Mouse (Mus musculus) G1E-ER4 (cell line): ENCODE results near the gene Prl8a9. TPM values are rescaled to one million over a fixed set of nuclear protein-coding genes. Genes with fewer than 3 reads are reported as not detected.

Experiments
- GATA1 ChIP-seq: IDR thresholded peaks from one replicate; pipeline ENCODE4 v1.8.0; 2012; ENCODE audit warnings: low read length, inconsistent platforms
- polyA plus RNA-seq: library from polyadenylated mRNA; stranded (reverse); fragments of >175 nt; gene quantifications from 2 replicates; pipeline ENCODE4 v1.2.3, GENCODE M21; 2012

The Prl8a9 gene
- not detected in 2 replicates for polyA plus RNA-seq

DNA sequence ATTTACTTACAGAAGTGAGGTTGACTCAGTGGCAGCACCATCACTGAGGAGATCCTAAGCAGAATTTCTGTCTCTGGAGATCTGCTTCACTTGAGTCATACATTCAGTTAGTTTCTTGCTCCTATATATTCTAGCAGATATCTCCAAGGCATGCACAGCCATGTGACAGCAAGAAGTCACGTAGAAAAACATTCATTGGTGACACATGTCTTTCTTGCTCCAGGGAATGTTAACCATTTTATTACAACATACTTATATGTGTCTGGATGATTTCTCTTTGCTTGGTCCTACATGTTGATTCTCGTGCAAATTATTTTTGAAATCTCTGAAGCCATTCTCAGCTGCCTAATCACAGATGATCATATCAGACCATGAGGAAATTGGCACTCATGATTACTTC lies at the start of gene Prl8a9:
Gene Prl8a9, minus strand, starts transcription at position 101 of the 400 bp plus-strand sequence.
- no peak for TF ChIP-seq GATA1

DNA sequence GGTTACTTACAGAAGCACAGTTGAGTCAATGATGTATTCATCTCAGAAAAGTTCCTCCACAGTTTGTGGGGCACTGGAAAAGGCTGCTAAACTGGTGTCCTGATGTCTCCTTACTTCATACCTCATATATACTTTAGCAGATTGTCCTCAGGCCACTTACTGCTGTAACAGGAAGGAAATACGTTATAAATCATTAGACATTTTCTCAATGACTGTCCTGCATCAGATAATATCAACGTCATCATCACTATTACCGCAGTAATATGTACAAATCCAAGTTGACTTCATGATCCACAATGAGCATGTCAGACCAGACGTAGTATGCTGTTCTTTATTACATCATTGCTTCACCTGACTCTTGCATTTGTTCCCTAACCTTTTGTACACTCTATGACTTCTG lies 46.1 kb upstream of the Prl8a9 start, which contains the start of gene Prl7b1:
Gene Prl7b1, minus strand, starts transcription at position 101 of the 400 bp plus-strand sequence.
- TF ChIP-seq GATA1: no peak

DNA sequence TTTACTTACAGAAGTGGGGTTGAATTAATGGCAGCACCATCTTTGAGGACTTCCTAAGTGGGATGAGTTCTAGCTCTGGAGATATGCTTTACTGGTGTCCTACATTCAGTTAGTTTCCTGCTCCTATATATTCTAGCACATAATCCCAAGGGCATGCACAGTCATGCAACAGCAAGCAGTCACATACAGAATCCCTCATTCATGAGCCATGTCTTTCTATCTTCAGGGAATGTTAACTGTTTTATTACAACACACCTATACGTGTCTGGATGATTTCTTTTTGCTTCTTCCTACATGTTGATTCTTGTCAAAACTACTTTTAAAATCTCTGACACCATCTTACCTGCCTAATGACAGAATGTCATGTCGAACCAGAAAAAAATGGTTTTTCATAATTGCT lies 17.7 kb upstream of the Prl8a9 start, which contains the start of gene Prl8a1:
Gene Prl8a1, minus strand, starts transcription at position 101 of the 400 bp plus-strand sequence.
- TF ChIP-seq GATA1: no peak

DNA sequence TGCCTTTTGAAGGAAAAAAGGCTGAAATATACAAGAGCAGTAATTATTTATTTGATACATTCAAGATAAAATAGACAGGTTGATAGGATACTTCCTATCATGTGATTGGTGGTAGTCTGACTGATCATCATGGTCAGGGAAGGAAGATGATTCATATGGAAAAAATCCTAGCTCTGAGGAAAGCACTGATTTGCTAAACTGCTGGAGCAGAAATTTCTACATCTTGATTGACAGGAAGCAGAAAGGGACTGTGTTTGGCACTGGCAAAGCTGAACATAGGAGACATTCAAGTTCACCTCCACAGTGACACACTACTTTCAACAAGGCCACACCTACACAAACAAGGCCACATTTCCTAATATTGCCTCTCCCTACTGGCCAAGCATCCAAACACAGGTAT lies 11.1 kb downstream of the Prl8a9 start:
- TF ChIP-seq GATA1: no peak

DNA sequence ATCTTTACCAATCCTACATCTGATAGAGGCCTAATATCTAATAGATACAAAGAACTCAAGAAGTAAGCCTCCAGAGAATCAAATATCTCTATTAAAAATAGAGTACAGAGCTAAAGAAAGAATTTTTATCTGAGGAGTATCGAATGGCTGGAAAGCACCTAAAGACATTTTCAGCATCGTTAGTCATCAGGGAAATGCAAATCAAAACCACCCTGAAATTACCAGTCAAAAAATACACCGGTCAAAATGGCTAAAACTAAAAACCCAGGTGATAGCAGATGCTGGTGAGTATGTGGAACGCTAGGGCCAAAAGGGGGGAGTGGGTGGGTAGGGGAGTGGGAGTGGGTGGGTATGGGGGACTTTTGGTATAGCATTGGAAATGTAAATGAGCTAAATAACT lies 41.2 kb downstream of the Prl8a9 start:
- no peak for TF ChIP-seq GATA1

DNA sequence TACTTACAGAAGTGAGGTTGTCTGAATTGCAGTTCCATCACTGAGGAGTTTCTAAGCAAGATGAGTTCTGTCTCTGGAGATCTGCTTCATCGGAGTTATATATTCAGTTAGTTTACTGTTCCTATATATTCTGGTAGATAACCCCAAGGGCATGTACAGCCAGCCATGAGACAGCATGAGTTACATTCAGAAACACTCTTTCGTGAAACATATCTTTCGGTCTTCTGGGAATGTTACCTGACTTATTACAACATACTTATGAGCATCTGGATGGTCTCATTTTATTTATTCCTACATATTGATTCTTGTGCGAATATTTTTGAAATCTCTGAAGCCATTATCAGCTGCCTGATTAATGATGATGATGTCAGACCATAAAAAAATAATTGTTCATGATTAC lies 51.3 kb downstream of the Prl8a9 start, which contains the start of gene Prl8a8:
Gene Prl8a8, minus strand, starts transcription at position 101 of the 400 bp plus-strand sequence.
- TF ChIP-seq GATA1: no peak

Other genes starting within 250 kb of the Prl8a9 start
- gene Prl8a2, start 218.9 kb downstream of the Prl8a9 start, polyA plus RNA-seq: not detected in 2 replicates
- gene Prl2b1, start 173.8 kb downstream of the Prl8a9 start, polyA plus RNA-seq: not detected in 2 replicates
- not detected in 2 replicates for gene Prl8a6, start 125.9 kb downstream of the Prl8a9 start, polyA plus RNA-seq
- gene Prl8a8, start 51.4 kb downstream of the Prl8a9 start, polyA plus RNA-seq: not detected in 2 replicates
- not detected in 2 replicates for gene Prl8a1, start 17.6 kb upstream of the Prl8a9 start, polyA plus RNA-seq
- gene Prl7b1, start 46.0 kb upstream of the Prl8a9 start, polyA plus RNA-seq: not detected in 2 replicates
- not detected in 2 replicates for gene Prl7a1, start 77.9 kb upstream of the Prl8a9 start, polyA plus RNA-seq
- gene Prl7a2, start 103.4 kb upstream of the Prl8a9 start, polyA plus RNA-seq: not detected in 2 replicates
- gene Prl7d1, start 152.1 kb upstream of the Prl8a9 start, polyA plus RNA-seq: not detected in 2 replicates
- not detected in 2 replicates for gene Prl7c1, start 216.2 kb upstream of the Prl8a9 start, polyA plus RNA-seq
- not detected in 2 replicates for gene Prl2a1, start 237.0 kb upstream of the Prl8a9 start, polyA plus RNA-seq